Mouse (Mus musculus): ENCODE data around the gene Uba52. TPM values are rescaled to one million over a fixed set of nuclear protein-coding genes. Genes with fewer than 3 reads are reported as not detected.

The Uba52 gene
- polyA plus RNA-seq, 1 experiment: 770 TPM

GRCm38 (mm10) chr8:70495001-70495770 is 15.4 kb downstream of the Uba52 start:
- H3K27ac ChIP-seq (ENCODE audit: insufficient read depth, low read depth, low read length): no peak overlapping the region
- 11% methylated on average over 21 of the region's 21 CpGs for WGBS
- H3K27me3 ChIP-seq (ENCODE audit: control insufficient read depth, insufficient read depth, low read length): peaks cover 71% of the 10 kb centered on the region
- no peaks in the 10 kb centered on the region; the same call in 1 of the 2 replicates for H3K4me1 ChIP-seq (ENCODE audit: control insufficient read depth, insufficient read depth, insufficient read length, low read length)
- H3K36me3 ChIP-seq (ENCODE audit: control insufficient read depth, insufficient read depth, low read length): no peaks in the 10 kb centered on the region
- no peak for TF ChIP-seq POLR2A (IDR thresholded peaks at IDR 0.05; ENCODE audit: low read depth, low read length)
- TF ChIP-seq CTCF (IDR thresholded peaks at IDR 0.05; ENCODE audit: extremely low read depth, insufficient read length, insufficient replicate concordance, low read depth, low read length): no peak
- no peak overlapping the region for H3K4me3 ChIP-seq (ENCODE audit: low read depth, low read length)

DNA sequence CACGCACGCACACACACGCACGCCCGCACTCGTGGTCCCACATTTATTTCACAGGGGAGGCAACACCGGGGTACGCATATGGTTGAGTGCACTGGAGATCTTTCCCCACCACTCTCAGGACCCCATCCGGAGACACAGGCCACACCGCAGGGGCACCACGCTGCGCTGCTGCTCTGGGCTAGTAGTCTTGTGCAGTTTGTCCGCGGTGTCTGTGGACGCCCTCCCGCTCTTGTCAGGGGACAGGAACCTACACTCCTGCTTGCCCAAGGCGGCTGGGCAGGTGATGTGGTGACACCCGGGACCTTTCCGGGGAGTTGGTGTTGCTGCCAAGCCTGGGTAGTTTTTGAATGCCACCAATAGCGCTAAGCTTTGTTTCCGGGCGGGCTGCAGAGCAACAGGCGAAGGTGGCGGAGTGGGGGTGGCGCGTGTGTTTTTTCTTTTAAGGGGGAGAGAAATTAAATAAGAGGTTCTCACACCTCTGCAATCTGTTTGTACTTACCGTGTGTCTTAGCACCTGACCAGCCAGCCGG is 16.1 kb downstream of the Uba52 start:
- no peaks in the 10 kb centered on the region for H3K36me3 ChIP-seq (ENCODE audit: control insufficient read depth, insufficient read depth, low read length)
- no peak overlapping the region for H3K27ac ChIP-seq (ENCODE audit: insufficient read depth, low read depth, low read length)
- peaks cover 78% of the 10 kb centered on the region for H3K27me3 ChIP-seq (ENCODE audit: control insufficient read depth, insufficient read depth, low read length)
- no peak overlapping the region for H3K4me3 ChIP-seq (ENCODE audit: low read depth, low read length)
- 5% methylated on average over 28 of the region's 28 CpGs for WGBS
- no peak for TF ChIP-seq POLR2A (IDR thresholded peaks at IDR 0.05; ENCODE audit: low read depth, low read length)
- TF ChIP-seq CTCF (IDR thresholded peaks at IDR 0.05; ENCODE audit: extremely low read depth, insufficient read length, insufficient replicate concordance, low read depth, low read length): no peak
- peaks cover 2% of the 10 kb centered on the region; the same call in 1 of the 2 replicates for H3K4me1 ChIP-seq (ENCODE audit: control insufficient read depth, insufficient read depth, insufficient read length, low read length)

- Histone ChIP-seq H3K4me1 (ENCODE audit: control insufficient read depth, insufficient read depth, insufficient read length, low read length) (peaks cover 2% of the 10 kb centered on the region; the same call in 1 of the 2 replicates), H3K4me3 (ENCODE audit: low read depth, low read length) (no peak overlapping the region), H3K27ac (ENCODE audit: insufficient read depth, low read depth, low read length) (no peak overlapping the region), H3K36me3 (ENCODE audit: control insufficient read depth, insufficient read depth, low read length) (no peaks in the 10 kb centered on the region), H3K27me3 (ENCODE audit: control insufficient read depth, insufficient read depth, low read length) (peaks cover 83% of the 10 kb centered on the region)
- WGBS: 3% methylated on average over 47 of the region's 47 CpGs
- TF ChIP-seq POLR2A (IDR thresholded peaks at IDR 0.05; ENCODE audit: low read depth, low read length): no peak
- no peak for TF ChIP-seq CTCF (IDR thresholded peaks at IDR 0.05; ENCODE audit: extremely low read depth, insufficient read length, insufficient replicate concordance, low read depth, low read length)
Observed at GRCm38 (mm10) chr8:70493692-70494415, 16.7 kb downstream of the Uba52 start.

DNA sequence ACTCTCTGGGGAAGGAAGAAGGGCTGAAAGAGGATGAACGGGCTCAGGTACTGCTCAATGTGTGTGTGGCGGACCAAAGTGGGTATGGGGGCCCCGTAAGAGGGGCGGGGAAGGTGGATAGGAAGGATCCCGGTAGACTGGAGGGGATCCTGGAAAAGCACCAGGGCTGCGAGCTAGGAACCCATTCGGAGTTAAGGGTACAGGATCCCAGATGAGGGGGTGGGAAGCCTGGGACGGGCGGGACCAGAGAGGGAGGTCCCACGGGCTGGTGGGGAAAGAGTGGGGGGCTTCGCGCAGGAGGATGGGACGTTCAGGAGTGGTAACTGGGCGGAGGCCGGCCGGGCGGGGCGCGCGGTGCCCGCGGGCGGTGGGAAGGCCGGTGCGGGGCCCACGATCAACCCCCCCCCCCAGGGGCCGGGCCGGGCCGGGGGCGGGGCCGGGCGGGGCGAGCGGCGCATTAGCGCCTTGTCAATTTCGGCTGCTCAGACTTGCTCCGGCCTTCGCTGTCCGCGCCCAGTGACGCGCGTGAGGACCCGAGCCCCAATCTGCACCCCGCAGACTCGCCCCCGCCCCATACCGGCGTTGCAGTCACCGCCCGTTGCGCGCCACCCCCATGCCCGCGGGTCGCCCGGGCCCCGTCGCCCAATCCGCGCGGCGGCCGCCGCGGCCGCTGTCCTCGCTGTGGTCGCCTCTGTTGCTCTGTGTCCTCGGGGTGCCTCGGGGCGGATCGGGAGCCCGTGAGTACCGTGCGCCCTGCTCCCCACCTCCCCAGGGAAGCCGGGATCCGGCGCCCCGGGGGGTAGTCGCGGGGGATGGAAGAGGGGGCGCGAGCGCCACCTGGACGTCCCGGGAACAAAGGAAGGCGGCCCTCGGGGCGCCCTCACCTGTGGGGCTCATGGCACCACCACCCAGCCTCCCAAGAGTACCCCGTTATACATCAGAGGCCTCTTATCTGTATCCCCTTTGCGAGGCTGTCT is 17.6 kb downstream of the Uba52 start, which contains the start of gene Crlf1:
Gene Crlf1, plus strand, starts transcription at position 495 of the 977 bp plus-strand sequence.
- H3K4me3 ChIP-seq (ENCODE audit: low read depth, low read length): peak within 1 kb of the TSS; percentile 42
- TF ChIP-seq POLR2A (IDR thresholded peaks at IDR 0.05; ENCODE audit: low read depth, low read length) (no peak), CTCF (IDR thresholded peaks at IDR 0.05; ENCODE audit: extremely low read depth, insufficient read length, insufficient replicate concordance, low read depth, low read length) (no peak)
- peaks cover 5% of the 10 kb centered on the region; the same call in 1 of the 2 replicates for H3K4me1 ChIP-seq (ENCODE audit: control insufficient read depth, insufficient read depth, insufficient read length, low read length)
- H3K27me3 ChIP-seq (ENCODE audit: control insufficient read depth, insufficient read depth, low read length): peaks cover 87% of the 10 kb centered on the region
- WGBS: 2% methylated on average over 84 of the region's 93 CpGs
- no peaks in the 10 kb centered on the region for H3K36me3 ChIP-seq (ENCODE audit: control insufficient read depth, insufficient read depth, low read length)
- H3K27ac ChIP-seq (ENCODE audit: insufficient read depth, low read depth, low read length): no peak within 1 kb of the TSS

DNA sequence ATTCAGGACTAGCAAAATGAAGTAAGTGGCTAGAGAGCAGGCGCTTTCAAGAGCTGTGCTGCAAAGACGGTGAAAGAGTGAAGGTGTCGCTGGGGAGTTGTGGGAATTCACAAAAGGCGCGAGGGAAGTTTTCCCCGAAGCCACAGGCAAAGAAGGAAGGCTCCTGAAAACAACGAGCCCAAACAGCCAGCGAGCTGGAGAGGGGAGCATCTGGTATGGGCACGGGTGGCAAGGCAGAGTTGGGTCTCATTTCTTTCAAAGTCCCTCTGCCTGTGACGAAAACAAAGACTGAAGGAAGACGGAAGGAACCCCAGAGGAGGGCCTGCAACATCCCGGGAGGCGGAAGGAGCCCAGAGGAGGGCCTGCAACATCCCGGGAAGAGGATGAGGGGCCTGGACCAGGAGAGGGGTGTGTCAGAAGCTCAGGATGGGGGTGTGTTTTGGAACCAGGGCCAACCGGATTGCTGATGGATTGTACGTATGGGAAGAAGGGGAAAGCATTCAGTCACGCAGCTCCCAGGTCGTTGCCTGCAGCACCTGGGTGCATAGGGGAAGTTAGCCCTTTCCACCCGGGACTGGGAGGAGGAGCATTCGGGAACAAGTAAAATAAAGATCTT is 19.6 kb downstream of the Uba52 start:
- peaks cover 95% of the 10 kb centered on the region for H3K27me3 ChIP-seq (ENCODE audit: control insufficient read depth, insufficient read depth, low read length)
- no peak overlapping the region for H3K4me3 ChIP-seq (ENCODE audit: low read depth, low read length)
- TF ChIP-seq POLR2A (IDR thresholded peaks at IDR 0.05; ENCODE audit: low read depth, low read length): no peak
- TF ChIP-seq CTCF (IDR thresholded peaks at IDR 0.05; ENCODE audit: extremely low read depth, insufficient read length, insufficient replicate concordance, low read depth, low read length): no peak
- H3K36me3 ChIP-seq (ENCODE audit: control insufficient read depth, insufficient read depth, low read length): no peaks in the 10 kb centered on the region
- H3K4me1 ChIP-seq (ENCODE audit: control insufficient read depth, insufficient read depth, insufficient read length, low read length): peaks cover 7% of the 10 kb centered on the region; the same call in 1 of the 2 replicates
- no peak overlapping the region for H3K27ac ChIP-seq (ENCODE audit: insufficient read depth, low read depth, low read length)
- WGBS: 8% methylated on average over 20 of the region's 20 CpGs
